ENCODE assay signal across 8 mouse cellular contexts in the genomic region with DNA sequence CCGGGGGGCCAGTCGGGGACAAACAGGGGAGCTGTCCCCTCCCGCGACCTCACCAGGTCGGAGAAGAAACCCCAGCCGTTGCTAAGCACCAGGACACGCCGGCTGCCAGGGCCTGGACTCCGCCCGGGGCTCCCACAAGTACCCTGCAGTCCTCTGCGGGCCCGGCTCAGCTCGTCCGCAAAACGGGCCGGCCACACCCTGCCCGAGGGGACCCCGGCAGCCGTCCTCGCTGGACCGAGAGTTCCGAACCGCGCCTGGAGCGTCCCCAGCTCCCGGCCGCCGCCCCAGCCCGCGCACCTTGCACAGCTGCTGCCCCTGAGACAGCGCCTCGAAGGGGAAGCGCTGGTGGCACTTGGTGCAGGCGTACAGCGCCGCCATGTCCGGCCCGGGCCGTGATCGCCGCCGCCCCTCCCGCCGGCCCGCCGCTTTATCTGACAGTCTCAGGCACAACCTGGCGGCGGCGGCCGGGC. TPM values are rescaled to one million over a fixed set of nuclear protein-coding genes. Genes with fewer than 3 reads are reported as not detected.
DNase-seq lines count a peak whose midpoint lies in the region; ATAC-seq and TF ChIP-seq lines count a peak whose summit lies in the region.

No protein-coding gene starts in this region.

- H3K27ac ChIP-seq in left cerebral cortex, adult 2 months = peak overlapping the region; percentile 99
- H3K27ac ChIP-seq in bone marrow, adult 2 months (ENCODE audit: control insufficient read depth, insufficient read depth, low read depth, low read length, poor library complexity) = peak overlapping the region; percentile 99
- H3K27ac ChIP-seq in forebrain, embryonic 11.5 days (ENCODE audit: low read depth, low read length) = peak overlapping the region; percentile 55
- H3K27ac ChIP-seq in intestine, embryonic 15.5 days = peak overlapping the region; percentile 86

- no peaks in the 10 kb centered on the region for H3K9me3 ChIP-seq in forebrain, embryonic 11.5 days (ENCODE audit: control insufficient read depth, low read length)
- no peaks in the 10 kb centered on the region for H3K9me3 ChIP-seq in intestine, embryonic 15.5 days

- 1% methylated on average over 50 of the region's 50 CpGs for WGBS in bone marrow, adult 2 months
- under 1% methylated on average over 46 of the region's 50 CpGs for WGBS in forebrain, embryonic 11.5 days
- WGBS in intestine, embryonic 15.5 days = under 1% methylated on average over 50 of the region's 50 CpGs

- peak overlapping the region; percentile 92 for H3K4me3 ChIP-seq in left cerebral cortex, adult 2 months
- peak overlapping the region; percentile 51 for H3K4me3 ChIP-seq in bone marrow, adult 2 months (replicated peaks; ENCODE audit: control insufficient read depth, low read depth, low read length)
- peak overlapping the region; percentile 81 for H3K4me3 ChIP-seq in forebrain, embryonic 11.5 days (ENCODE audit: low read depth, low read length)
- H3K4me3 ChIP-seq in intestine, embryonic 15.5 days (replicated peaks) = peak overlapping the region; percentile 99

- H3K27me3 ChIP-seq in forebrain, embryonic 11.5 days (ENCODE audit: control insufficient read depth, insufficient read depth, low read length) = no peaks in the 10 kb centered on the region
- H3K27me3 ChIP-seq in intestine, embryonic 15.5 days (replicated peaks) = no peaks in the 10 kb centered on the region

- TF ChIP-seq POLR2A in bone marrow, adult 2 months (IDR thresholded peaks at IDR 0.05; ENCODE audit: borderline replicate concordance, control insufficient read depth, low read depth, low read length) = peak; percentile 50; the same call in 1 of the 2 replicates

- DNase-seq in left cerebral cortex, adult 2 months (ENCODE audit: extremely low spot score in 1 of 2, low spot score in 2 of 2) = no peak
- no peak for DNase-seq in left cerebral cortex, postnatal 25 days (ENCODE audit: low spot score in 2 of 2)
- DNase-seq in forebrain, embryonic 11.5 days (ENCODE audit: low spot score) = peak; percentile 82
- no peak for DNase-seq in thymus, postnatal 25 days
- DNase-seq in urinary bladder, adult 18-20 months (ENCODE audit: low spot score in 2 of 2) = no peak

- H3K36me3 ChIP-seq in forebrain, embryonic 11.5 days (ENCODE audit: control insufficient read depth, insufficient read depth, low read length) = no peaks in the 10 kb centered on the region
- peaks cover 7% of the 10 kb centered on the region; the same call in 1 of the 2 replicates for H3K36me3 ChIP-seq in intestine, embryonic 15.5 days

- H3K4me1 ChIP-seq in bone marrow, adult 2 months (ENCODE audit: control insufficient read depth, insufficient read depth, low read length) = peaks cover 2% of the 10 kb centered on the region; the same call in 1 of the 2 replicates
- H3K4me1 ChIP-seq in forebrain, embryonic 11.5 days (replicated peaks; ENCODE audit: control insufficient read depth, insufficient read depth, low read length) = peaks cover 6% of the 10 kb centered on the region; the same call in 1 of the 2 replicates
- H3K4me1 ChIP-seq in intestine, embryonic 15.5 days (replicated peaks) = peaks cover 3% of the 10 kb centered on the region; the same call in 1 of the 2 replicates

- ATAC-seq in forebrain, embryonic 11.5 days (replicated peaks; ENCODE audit: low FRiP score) = peak; percentile 65; the same call in 1 of the 2 replicates
- peak; percentile 69 for ATAC-seq in intestine, embryonic 15.5 days
- peak; percentile 27 for ATAC-seq in megakaryocyte, adult 5-6 weeks (ENCODE audit: poor library complexity, severe bottlenecking)

- peak overlapping the region; percentile 87 for H3K4me2 ChIP-seq in forebrain, embryonic 11.5 days (ENCODE audit: low read depth, low read length, severe bottlenecking)
- H3K4me2 ChIP-seq in intestine, embryonic 15.5 days (replicated peaks) = peak overlapping the region; percentile 59

- H3K9ac ChIP-seq in forebrain, embryonic 11.5 days (ENCODE audit: low read length) = peak overlapping the region; percentile 78
- peak overlapping the region; percentile 91 for H3K9ac ChIP-seq in intestine, embryonic 15.5 days

- intact Hi-C loops in left cerebral cortex, adult 2 months (cut with DNase I) = loop anchor here (2.0 to 10.0 kb wide), 4 partner anchors 37 to 387 kb away; a partner anchor contains a TSS
- intact Hi-C loops in left cerebral cortex, postnatal 25 days (cut with DNase I) = loop anchor here (2.0 to 5.0 kb wide), 4 partner anchors 40 to 650 kb away; a partner anchor contains a TSS

- no peak; the same call in 1 of the 2 replicates for TF ChIP-seq CTCF in left cerebral cortex, adult 2 months (IDR thresholded peaks at IDR 0.05)
- 0 out of 2 replicates have a peak, but pooled peaks have one; percentile 7 for TF ChIP-seq CTCF in bone marrow, adult 2 months (IDR thresholded peaks at IDR 0.05; ENCODE audit: control insufficient read depth, insufficient read depth, low read length)

RNA-seq across cellular contexts. Expression of a gene that starts 0.3 kb away (rescaled TPM):
- total RNA-seq in left cerebral cortex, adult 2 months (2021) = 10 to 100 TPM; 47.6 to 49.9 TPM
- total RNA-seq in left cerebral cortex, postnatal 25 days (2021) = 10 to 100 TPM; 45.8 to 55.0 TPM
- 12.8 and 19.1 TPM in 2 replicates for polyA plus RNA-seq in bone marrow, adult 2 months (2011; ENCODE audit: insufficient read depth, insufficient read length, low replicate concordance, missing spikeins)
- polyA plus RNA-seq in forebrain, embryonic 11.5 days (2014; fragmentation: Nextera tagmentation; extraction: Ambion mirVana) = 28.1 and 31.4 TPM in 2 replicates
- polyA plus RNA-seq in intestine, embryonic 15.5 days (2015; fragmentation: Nextera tagmentation; extraction: Ambion mirVana) = 41.8 and 45.3 TPM in 2 replicates
- 21.2 and 21.5 TPM in 2 replicates for total RNA-seq in megakaryocyte, adult 5-6 weeks (2015)
- 43.2 and 66.3 TPM in 2 replicates for total RNA-seq in megakaryocyte, adult 5-6 weeks (2017)

RNA-seq across cellular contexts. Expression of a gene that starts 37.8 kb away (rescaled TPM):
- 100 to 1,000 TPM; 101 to 110 TPM for total RNA-seq in left cerebral cortex, adult 2 months (2021)
- total RNA-seq in left cerebral cortex, postnatal 25 days (2021) = 10 to 100 TPM; 98.7 to 100.0 TPM
- polyA plus RNA-seq in bone marrow, adult 2 months (2011; ENCODE audit: insufficient read depth, insufficient read length, low replicate concordance, missing spikeins) = 14.9 and 16.7 TPM in 2 replicates
- 82.3 and 83.8 TPM in 2 replicates for polyA plus RNA-seq in forebrain, embryonic 11.5 days (2014; fragmentation: Nextera tagmentation; extraction: Ambion mirVana)
- polyA plus RNA-seq in intestine, embryonic 15.5 days (2015; fragmentation: Nextera tagmentation; extraction: Ambion mirVana) = 54.2 and 57.7 TPM in 2 replicates
- total RNA-seq in megakaryocyte, adult 5-6 weeks (2015) = 43.9 and 53.0 TPM in 2 replicates
- 49.9 and 51.0 TPM in 2 replicates for total RNA-seq in megakaryocyte, adult 5-6 weeks (2017)

RNA-seq across cellular contexts. Expression of a gene that starts 51.8 kb away (rescaled TPM):
- under 1 TPM; 0.23 TPM for total RNA-seq in left cerebral cortex, adult 2 months (2021)
- under 1 TPM; 0.18 to 0.25 TPM for total RNA-seq in left cerebral cortex, postnatal 25 days (2021)
- polyA plus RNA-seq in bone marrow, adult 2 months (2011; ENCODE audit: insufficient read depth, insufficient read length, low replicate concordance, missing spikeins) = 16.1 and 53.3 TPM in 2 replicates
- polyA plus RNA-seq in forebrain, embryonic 11.5 days (2014; fragmentation: Nextera tagmentation; extraction: Ambion mirVana) = 0.13 TPM in 1 of 2 replicates, not detected in the other
- 2.3 and 3.7 TPM in 2 replicates for polyA plus RNA-seq in intestine, embryonic 15.5 days (2015; fragmentation: Nextera tagmentation; extraction: Ambion mirVana)
- 108 and 116 TPM in 2 replicates for total RNA-seq in megakaryocyte, adult 5-6 weeks (2015)
- total RNA-seq in megakaryocyte, adult 5-6 weeks (2017) = 111 and 112 TPM in 2 replicates

Comparison
In these comparisons a context has a peak if more than half of its experiments do, and no peak if none do; other contexts are left out.
1. RNA of a gene that starts 51.8 kb away (total RNA-seq): 108 to 116 TPM in megakaryocyte, adult 5-6 weeks; 0.18 to 0.25 TPM in left cerebral cortex, postnatal 25 days and 0.23 TPM in left cerebral cortex, adult 2 months; every median in the first group is over 10 times any median in the second.
2. Peak in every context shown above with its lines, with median percentiles within 50 percentile points of each other: H3K27ac ChIP-seq, H3K4me3 ChIP-seq and ATAC-seq.